Mouse (Mus musculus) v-Abl transformed pro-B cells (cell line): Measurements from ENCODE around the gene Caml.
"Not testable (repeated sequence)": the region's sequence is repeated elsewhere in the genome, so short reads cannot be mapped to it uniquely, and the experiment has no call there.

ENCODE experiments used
- in situ Hi-C, 2 experiments: fragments of 400-800 bp; cut with MboI; formaldehyde crosslinking; loops; one replicate each; pipeline ENCODE4 v1.15.1; 2025; ENCODE audit not compliant: unreplicated experiment in 2 of 2

Gene Caml

DNA sequence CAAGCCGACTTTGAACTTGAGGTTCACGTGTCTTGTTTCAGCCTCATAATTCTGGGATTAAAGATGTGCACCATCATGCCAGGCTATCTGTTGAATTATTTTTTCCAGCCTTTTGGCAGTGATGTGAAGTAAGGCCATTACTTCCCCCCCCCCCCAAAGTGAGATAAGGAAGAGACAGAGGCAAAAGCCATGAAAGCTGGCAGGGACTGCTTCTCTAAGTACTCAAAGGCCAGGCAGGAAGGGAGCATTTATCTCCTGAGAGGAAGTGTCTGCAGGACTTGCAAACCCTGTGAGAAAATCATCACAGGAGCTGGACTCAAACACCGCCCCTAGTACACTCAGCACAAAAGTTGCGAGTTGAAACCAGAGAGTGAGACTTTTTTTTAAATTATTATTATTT, 3.5 kb upstream of the Caml start:
- in situ Hi-C loops: no loop called here

DNA sequence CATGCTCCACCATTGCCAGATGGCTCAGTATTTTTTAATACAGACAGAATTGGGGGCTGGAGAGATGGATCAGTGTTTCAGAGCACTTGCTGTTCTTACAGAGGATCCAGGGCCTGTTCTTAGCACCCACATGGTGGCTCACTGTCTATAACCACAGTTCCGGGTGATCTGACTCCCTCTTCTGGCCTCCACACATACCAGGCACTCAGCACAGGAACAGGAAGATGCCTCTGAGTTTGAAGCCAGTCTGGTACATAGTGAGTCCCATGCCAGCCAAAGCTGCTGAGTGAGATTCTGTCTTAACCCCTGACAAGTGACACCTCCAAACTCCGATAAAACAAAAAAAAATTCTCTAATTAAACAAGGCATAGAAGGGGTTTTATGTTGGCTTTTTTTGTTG, 2.5 kb upstream of the Caml start:
- in situ Hi-C loops: no loop called here

DNA sequence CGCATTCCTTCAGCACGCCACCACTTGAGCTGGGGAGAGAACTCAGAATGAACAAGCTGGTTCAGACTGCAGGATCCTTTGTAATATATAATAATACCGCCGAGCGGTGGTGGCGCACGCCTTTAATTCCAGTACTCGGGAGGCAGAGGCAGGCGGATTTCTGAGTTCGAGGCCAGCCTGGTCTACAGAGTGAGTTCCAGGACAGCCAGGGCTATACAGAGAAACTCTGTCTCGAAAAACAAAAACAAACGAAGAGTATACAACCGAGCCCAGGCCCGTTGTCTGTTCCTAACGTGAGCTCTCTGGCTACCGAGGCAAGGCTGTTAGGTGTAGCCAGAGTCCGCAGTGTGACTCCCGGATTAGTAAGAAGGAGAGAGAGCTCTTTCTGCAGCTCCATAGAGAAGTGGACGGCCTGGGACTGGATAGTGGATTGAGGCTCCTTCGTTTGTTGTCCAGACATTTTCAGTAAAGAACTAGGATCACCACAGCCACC, 603 bp upstream of the Caml start:
- in situ Hi-C loops: not testable (repeated sequence)

DNA sequence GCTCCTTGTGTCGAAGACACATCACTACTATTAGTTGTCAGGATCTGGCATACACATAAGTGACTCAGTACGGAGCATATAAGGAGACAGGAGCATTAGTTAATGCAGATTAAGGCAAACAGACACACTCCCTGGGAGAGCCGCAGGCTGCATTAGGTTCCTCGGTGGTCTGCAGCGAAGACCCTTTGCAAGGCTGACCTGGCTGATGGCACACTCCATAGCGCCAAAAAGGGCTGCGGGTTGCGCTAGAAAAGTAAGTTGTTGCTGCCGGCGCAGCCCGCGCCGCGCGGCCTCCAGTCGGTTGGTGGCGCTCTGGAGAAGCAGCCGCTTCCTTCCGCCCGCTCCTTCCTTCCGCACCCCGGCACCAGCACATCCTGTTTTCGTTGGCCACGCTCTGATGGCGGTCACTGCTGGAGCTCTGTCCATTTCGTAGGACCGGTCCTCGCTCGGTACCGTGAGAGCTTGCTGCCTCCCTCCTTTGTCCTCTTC, 11.9 kb downstream of the Caml start, which contains the start of gene Ddx46:
Gene Ddx46 (plus strand): TSS at position 389 of the 489 bp plus-strand sequence.
- in situ Hi-C loops: loop anchor here in 1 of 2 experiments (5.0 to 25.0 kb wide), 2 partner anchors 32 to 222 kb away; partner anchors contain the start of gene Pfn3

DNA sequence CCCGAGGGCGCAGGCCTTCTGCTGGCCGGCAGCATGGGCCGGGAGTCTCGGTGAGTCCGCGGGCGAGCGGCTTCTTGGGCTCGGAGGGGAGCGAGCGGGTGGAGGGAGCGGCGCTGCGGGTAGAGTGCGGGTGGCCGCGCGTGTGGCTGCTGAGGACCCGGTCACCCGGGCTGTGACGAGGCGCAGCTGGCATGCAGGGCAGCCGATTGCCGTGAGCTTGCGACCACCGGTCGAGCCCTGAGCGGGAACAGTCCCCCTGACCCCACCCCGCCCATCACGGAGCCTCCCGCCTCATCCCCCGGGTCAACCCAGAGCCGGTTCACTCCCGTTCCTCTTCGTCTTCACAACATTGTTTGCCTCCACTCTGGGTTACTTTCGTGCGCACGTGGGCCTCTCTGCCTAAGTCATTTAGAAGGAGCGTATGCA, 12.4 kb downstream of the Caml start:
- in situ Hi-C loops: loop anchor here in 1 of 2 experiments (5.0 to 25.0 kb wide), 2 partner anchors 33 to 223 kb away; partner anchors contain the start of gene Pfn3

DNA sequence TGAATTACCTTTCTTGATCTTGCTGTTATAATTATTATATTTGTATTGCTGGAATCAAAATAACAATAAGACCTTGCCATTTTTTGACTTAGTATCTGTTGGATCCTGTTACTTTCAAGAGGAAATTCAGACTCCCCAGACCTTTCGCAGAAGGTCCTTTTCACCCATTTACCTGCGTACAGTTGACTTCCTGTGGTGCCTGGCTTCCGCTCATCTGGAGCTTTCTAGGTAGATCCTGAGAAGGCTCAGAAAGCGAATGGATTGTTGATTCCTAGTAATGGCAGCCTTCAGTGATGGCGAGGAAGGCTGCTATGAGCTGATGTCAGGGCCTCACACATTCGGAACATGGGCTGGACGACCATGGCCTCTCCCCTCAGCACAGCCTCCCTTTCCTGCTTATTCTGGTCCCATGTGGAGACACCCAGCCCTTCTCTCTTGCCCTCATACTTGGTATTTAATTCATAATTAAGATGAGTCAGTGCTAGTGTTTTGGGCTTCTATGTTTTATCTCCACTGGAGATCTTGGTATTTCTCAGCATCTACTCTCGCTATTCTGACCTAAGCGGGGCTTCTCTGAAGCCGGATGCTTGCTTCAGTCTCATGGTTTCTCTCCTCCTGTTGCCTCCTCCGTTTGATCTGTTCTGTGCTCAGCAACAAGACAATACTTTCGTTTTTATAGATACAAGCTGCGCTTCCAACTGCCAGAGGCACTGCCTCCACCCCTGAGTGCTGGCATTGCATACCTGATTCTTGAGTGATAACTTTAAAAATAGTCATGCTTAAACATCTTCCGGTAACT, 13.6 kb downstream of the Caml start:
- in situ Hi-C loops: loop anchor here in 1 of 2 experiments (5.0 to 25.0 kb wide), 2 partner anchors 34 to 224 kb away; partner anchors contain the start of gene Pfn3

DNA sequence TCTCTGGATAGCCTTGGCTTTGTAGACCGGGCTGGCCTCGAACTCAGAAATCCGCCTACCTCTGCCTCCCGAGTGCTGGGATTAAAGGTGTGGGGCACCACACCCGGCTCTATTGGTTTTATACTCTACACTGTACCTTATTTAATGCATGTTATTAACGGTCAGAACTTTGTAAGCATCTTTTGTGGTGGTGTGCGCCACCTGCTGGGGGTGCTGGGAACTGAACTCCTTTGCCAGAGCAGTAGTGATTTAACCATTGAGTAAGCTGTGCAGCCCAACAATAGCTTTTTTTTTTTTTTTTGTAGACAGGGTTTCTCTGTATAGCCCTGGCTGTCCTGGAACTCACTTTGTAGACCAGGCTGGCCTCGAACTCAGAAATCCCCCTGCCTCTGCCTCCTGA, 17.7 kb downstream of the Caml start:
- in situ Hi-C loops: loop anchor here in 1 of 2 experiments (25.0 kb wide), 1 partner anchor 228 kb away; the partner anchor contains the start of gene Pfn3

DNA sequence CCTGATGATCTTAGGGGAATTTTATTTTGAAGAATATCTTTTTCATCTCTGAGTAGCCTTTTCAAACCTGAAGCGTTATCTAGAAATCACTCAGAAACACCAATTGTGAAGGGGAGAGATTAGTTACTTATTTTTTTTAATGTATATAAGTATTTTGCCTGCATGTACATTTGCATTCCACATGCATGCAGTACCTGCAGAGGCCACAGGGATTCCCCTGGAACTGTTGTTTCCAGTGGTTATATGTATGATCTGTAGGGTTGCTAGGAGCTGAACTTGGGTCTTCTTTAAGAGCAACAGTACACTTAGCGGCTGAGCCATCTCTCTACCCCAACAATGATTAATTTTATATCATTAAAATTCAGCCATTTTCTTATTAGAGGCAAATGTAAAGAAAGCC, 21.7 kb downstream of the Caml start:
- in situ Hi-C loops: loop anchor here in 1 of 2 experiments (25.0 kb wide), 1 partner anchor 232 kb away; the partner anchor contains the start of gene Pfn3

DNA sequence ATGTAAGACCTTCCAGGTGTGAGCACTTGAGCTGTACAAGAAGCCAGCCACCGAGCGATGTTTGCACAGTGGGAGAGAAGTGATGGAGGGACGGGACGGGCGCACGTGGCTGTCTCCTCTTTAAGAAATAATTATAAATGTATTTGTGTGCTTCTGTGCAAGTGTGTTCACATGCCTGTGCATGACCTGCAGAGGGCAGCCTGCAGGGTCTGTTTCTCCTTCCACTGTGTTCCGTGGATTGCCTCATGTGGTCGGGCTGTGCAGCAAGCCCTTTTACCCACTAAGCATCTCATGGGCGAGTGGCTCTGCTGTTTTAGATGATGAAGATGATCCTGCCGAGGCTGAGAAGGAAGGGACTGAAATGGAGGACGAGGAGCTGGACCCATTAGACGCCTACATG, 27.3 kb downstream of the Caml start:
- in situ Hi-C loops: loop anchor here in 1 of 2 experiments (25.0 kb wide), 1 partner anchor 787 kb away; the partner anchor contains the start of genes Gm3045 and Slc25a48

DNA sequence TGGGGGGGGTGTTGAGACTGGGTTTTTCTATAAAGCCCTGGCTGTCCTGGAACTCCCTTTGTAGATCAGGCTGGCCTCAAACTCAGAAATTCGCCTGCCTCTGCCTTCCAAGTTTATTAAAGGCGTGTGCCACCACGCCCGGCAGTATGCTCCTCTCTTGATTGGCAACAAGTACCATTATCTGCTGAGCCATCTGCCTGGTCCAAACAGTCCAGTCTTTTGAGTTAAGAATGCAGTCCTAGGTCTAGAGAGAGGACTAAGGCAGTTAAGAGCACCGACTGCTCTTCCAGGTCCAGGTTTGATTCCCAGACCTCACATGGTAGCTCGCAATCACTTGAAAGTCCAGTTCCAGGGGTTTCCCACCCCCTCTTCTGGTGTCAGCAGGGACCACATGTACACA, 28.2 kb downstream of the Caml start:
- in situ Hi-C loops: loop anchor here in 1 of 2 experiments (25.0 kb wide), 1 partner anchor 786 kb away; the partner anchor contains the start of genes Gm3045 and Slc25a48

DNA sequence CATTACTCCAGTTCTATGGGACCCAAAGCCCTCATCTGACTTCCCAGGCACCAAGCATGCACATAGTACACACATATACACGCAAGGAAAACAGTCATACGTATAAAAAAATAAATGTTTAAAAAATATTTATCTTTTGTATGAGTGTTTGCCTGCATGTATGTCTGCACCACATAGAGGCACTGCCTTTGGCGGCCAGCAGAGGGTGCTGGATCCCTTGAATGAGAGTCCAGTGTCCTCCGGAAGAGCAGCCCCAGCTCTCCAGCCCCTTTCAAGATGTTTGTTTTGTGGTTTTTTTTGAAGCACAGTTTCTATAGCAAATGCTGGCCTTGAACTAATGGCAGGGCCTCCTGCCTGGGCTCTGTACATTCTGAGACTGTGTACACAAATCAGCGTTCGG, 45.7 kb downstream of the Caml start:
- in situ Hi-C loops: loop anchor here (10.0 to 25.0 kb wide), 2 partner anchors 56 to 769 kb away; partner anchors contain the start of genes Gm3045 (in 1 of the 2), Pcbd2 (in 1 of the 2) and Slc25a48 (in 1 of the 2)

DNA sequence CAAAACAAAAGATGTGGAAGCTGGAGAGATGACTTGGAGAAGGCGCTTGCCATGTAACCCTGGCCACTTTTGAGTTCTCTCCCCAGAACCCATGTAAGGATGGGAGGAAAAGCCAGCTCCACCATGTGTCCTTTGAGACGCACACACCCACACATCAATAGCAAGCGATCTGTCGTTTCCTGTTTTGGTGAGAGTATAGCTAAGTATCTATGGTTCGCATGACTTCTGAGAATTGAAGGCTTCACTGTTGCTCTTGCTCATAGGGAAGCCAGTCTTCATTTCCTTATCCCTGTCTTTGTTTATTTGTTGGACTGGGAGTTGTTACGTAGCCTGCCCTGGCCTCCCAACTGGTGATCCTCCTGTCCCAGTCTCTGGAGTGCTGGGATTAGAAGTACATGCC, 49.9 kb downstream of the Caml start:
- in situ Hi-C loops: loop anchor here (5.0 to 25.0 kb wide), 3 partner anchors 290 to 765 kb away; partner anchors contain the start of genes Gm3045 (in 1 of the 2) and Slc25a48 (in 1 of the 2)

DNA sequence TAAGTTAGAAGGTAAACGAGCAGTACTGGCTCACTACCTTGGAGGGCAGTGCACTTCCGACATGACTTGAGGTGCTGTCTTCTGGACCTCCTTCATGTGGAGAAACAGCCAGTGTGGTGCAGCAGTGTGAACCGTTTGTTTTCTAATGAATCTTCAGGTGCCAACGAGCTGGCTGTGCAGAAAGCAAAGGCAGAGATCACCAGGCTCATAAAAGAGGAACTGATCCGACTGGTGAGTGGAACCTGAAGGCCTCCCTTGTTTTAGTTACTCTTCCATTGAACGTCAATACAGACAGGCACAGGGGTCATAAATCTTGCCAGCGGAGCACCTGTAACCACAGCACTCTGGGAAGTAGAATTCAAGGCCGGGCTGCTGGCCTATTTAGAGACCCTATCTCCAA, 54.6 kb downstream of the Caml start:
- in situ Hi-C loops: loop anchor here in 1 of 2 experiments (10.0 kb wide), 1 partner anchor 287 kb away; no protein-coding TSS in a partner anchor
